Mouse (Mus musculus) erythroblast, embryonic 14.5 days (primary cell): ENCODE data around the gene Sec23ip. TPM values are rescaled to one million over a fixed set of nuclear protein-coding genes. Genes with fewer than 3 reads are reported as not detected.
"Not testable (repeated sequence)": the region's sequence is repeated elsewhere in the genome, so short reads cannot be mapped to it uniquely, and the experiment has no call there.

ENCODE experiments used
- H3K27me3 ChIP-seq: 2 replicates; pipeline ENCODE4 v1.6.1; 2012; ENCODE audit warnings: inconsistent platforms; ENCODE audit not compliant: control insufficient read depth
- H3K36me3 ChIP-seq: 2 replicates; pipeline ENCODE4 v1.6.1; 2012; ENCODE audit warnings: mild to moderate bottlenecking, inconsistent platforms; ENCODE audit not compliant: control insufficient read depth
- H3K4me1 ChIP-seq: 2 replicates; pipeline ENCODE4 v1.6.1; 2012; ENCODE audit warnings: inconsistent platforms; ENCODE audit not compliant: control insufficient read depth
- H3K4me3 ChIP-seq: replicated peaks from 2 replicates; pipeline ENCODE3; 2012; ENCODE audit warnings: moderate library complexity, mild to moderate bottlenecking, inconsistent platforms
- H3K9me3 ChIP-seq: 2 replicates; pipeline ENCODE4 v1.6.1; 2012; ENCODE audit warnings: low read length, inconsistent platforms, mixed read lengths; ENCODE audit not compliant: control insufficient read depth
- GATA1 ChIP-seq: IDR thresholded peaks from 2 replicates; pipeline ENCODE4 v1.6.1; 2012; ENCODE audit warnings: low read length, inconsistent platforms, mixed read lengths
- TAL1 ChIP-seq: IDR thresholded peaks from 3 replicates; pipeline ENCODE4 v1.6.1; 2012; ENCODE audit warnings: low read length, inconsistent platforms, mixed read lengths
- polyA plus RNA-seq: library from polyadenylated mRNA; stranded (reverse); fragments of >175 nt; gene quantifications from 2 replicates; pipeline ENCODE4 v1.2.3, GENCODE M21; 2012

Sec23ip gene
- polyA plus RNA-seq = 0.13 and 0.22 TPM in 2 replicates

DNA sequence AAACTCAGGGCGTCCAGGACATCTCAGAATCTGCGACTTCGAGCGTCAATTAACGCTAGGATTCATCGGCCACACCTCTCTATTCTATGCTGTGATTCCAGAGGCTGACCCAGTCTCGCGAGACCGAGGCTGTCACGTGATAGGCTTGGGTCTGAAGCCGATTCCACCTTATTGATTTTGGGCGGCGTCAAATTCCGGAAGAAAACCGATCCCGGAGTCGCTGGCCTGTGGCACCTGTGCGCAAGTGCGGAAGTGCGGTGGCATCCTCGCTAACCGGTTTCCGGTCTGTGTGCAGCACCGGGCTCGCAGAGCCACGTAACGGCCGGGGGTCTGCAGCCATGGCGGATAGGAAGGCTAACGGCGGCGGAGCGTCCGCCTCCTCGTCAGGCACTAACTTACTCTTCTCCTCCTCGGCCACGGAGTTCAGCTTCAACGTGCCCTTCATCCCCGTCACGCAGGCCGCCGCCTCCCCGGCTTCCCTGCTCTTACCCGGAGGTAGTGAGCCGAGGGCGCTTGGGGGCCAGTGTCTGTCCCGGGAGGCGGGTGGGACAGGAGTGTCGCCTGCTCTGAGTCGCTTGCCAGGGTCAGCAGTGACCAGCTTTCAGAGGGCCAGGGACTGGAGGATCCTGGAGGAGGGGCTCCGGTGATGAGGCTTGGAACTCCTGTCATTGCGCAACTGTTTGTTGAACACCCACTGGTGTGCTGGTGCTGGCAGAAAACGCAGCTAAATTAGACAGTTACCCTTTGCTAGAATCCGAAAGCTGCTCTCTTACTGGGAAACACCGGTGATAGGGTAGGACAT lies at the start of gene Sec23ip:
Gene Sec23ip, plus strand, starts transcription at position 260 of the 802 bp plus-strand sequence.
- Histone ChIP-seq H3K4me3 (peak within 1 kb of the TSS; percentile 87), H3K4me1 (peaks cover 63% of the 10 kb centered on the region), H3K36me3 (peaks cover 25% of the 10 kb centered on the region), H3K27me3 (peaks cover 13% of the 10 kb centered on the region), H3K9me3 (no peaks in the 10 kb centered on the region)
- TF ChIP-seq GATA1 (no peak), TAL1 (no peak)

DNA sequence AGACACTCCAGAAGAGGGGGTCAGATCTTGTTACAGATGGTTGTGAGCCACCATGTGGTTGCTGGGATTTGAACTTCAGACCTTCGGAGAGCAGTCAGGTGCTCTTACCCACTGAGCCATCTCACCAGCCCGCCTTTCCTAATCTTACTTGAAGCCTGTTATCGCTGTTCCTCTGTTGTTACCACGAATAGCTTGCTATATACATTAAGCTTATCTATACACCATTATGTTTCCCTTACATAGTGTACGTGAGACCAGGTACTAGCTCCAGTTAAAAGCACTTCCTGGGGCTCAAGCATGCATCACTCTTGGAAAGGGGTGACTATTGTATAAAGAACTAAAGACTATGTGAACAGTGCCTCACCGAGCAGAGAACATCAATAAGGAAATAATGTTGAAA lies 44.8 kb upstream of the Sec23ip start:
- peaks cover 92% of the 10 kb centered on the region for H3K36me3 ChIP-seq
- not testable (repeated sequence) for H3K4me3 ChIP-seq, H3K27me3 ChIP-seq, H3K9me3 ChIP-seq, H3K4me1 ChIP-seq

DNA sequence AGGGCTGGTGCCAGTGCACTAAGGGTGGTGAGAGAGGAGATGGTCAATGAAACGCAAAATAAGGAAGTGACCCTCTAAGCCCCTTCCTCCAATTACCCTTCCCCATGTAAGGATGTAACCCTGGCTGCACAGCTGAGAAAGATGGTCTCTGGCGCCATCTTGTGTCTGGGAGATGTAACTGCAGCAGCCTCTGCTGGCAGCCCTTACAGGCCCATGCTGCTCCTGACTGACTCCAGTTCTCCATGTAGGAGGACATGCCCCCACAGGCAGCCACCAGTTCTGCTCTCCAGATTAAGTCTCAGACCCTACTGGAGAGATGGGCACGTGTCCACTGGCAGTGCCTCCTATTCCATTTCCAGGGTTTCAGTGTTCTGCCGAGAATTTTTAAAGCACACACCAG lies 39.0 kb upstream of the Sec23ip start:
- TF ChIP-seq GATA1 = no peak
- TF ChIP-seq TAL1 = no peak
- H3K27me3 ChIP-seq = no peaks in the 10 kb centered on the region
- H3K4me1 ChIP-seq = no peaks in the 10 kb centered on the region
- no peaks in the 10 kb centered on the region for H3K9me3 ChIP-seq
- H3K4me3 ChIP-seq = no peak overlapping the region
- H3K36me3 ChIP-seq = peaks cover 99% of the 10 kb centered on the region

DNA sequence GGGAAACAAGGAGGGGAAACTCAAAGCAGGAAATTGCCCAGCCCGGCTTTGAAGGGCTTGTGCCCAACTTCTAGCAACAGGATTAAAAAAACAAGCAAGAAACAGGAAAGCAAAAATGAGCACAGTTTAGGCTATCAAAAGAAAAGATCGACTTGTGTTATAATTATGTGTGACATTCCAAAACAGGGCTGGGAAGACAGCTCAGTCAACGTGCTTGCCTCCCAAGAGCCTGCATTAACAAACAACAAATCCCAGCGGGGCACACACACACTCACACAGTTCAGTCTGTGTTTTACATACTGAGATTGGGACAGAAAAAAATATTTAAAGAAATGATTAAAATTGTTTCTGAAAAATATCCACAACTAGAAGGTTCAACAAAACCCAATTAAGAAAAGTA lies 26.8 kb upstream of the Sec23ip start:
- peaks cover 86% of the 10 kb centered on the region for H3K36me3 ChIP-seq
- H3K4me1 ChIP-seq = no peaks in the 10 kb centered on the region
- TF ChIP-seq TAL1 (no peak), GATA1 (no peak)
- H3K27me3 ChIP-seq = no peaks in the 10 kb centered on the region
- no peaks in the 10 kb centered on the region for H3K9me3 ChIP-seq
- H3K4me3 ChIP-seq = no peak overlapping the region

DNA sequence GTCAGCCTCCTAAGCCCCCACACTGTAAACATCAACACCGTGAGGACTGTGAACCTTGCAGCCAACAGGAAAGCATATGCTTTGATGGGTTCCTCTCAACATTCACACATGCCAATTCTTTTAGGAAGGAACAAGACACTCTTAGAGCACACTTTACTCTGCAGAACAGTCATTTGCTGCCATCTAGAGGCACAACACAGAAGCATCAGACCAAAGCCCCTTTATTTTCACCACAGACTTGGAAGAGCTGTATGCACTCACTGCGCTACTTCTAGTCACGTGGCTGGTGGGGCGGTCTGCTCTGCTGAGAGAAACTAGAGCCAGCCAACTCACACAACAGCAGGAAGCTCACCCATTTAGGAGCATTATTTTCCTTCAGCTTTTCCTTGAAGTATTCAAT lies 20.0 kb upstream of the Sec23ip start:
- H3K36me3 ChIP-seq = peaks cover 51% of the 10 kb centered on the region
- TF ChIP-seq TAL1 (no peak), GATA1 (no peak)
- H3K4me1 ChIP-seq = peaks cover 14% of the 10 kb centered on the region
- no peaks in the 10 kb centered on the region for H3K9me3 ChIP-seq
- no peak overlapping the region for H3K4me3 ChIP-seq
- H3K27me3 ChIP-seq = no peaks in the 10 kb centered on the region

DNA sequence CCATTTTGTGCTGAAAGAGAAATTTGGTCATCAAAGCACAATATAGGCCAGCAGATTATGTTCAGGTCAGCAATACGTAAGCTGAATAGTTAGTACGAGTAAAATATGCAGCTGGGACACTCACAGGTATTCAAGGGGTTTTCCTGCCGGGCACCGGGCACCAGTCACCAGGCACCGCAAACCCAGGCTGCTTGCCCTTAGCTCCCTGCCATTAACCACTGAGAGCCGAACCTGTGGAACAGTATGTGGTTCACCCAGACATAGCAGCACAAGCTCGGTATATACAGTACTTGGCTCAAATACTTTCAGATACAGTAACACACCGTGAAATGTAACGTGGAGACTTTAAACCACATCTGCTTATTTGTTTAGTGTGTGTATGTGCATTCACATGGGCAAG lies 19.6 kb upstream of the Sec23ip start:
- Histone ChIP-seq H3K27me3 (no peaks in the 10 kb centered on the region), H3K4me1 (peaks cover 14% of the 10 kb centered on the region), H3K9me3 (no peaks in the 10 kb centered on the region), H3K36me3 (peaks cover 48% of the 10 kb centered on the region), H3K4me3 (no peak overlapping the region)
- TF ChIP-seq TAL1 = no peak
- TF ChIP-seq GATA1 = no peak

DNA sequence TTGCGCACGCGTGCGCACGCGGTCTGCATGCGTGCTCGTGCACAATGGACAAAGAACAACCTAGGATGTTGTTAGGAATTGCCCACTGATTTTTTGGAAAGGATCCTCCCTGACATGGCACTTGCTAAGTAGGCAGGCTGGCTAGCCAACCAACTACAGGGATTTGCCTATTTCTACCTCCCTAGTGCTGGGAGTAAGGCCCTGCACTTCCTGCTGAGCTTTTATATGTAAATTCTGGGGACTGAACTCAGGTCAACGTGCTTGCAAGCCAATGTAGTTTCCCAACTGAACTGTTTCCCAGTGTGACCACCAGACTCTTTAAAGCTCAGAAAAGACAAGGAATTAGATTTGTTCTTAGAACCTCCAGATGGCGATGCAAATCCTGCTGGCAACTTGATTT lies 17.7 kb upstream of the Sec23ip start:
- TF ChIP-seq GATA1 = no peak
- no peak for TF ChIP-seq TAL1
- Histone ChIP-seq H3K27me3 (no peaks in the 10 kb centered on the region), H3K36me3 (peaks cover 35% of the 10 kb centered on the region), H3K4me1 (peaks cover 19% of the 10 kb centered on the region), H3K4me3 (no peak overlapping the region), H3K9me3 (no peaks in the 10 kb centered on the region)

DNA sequence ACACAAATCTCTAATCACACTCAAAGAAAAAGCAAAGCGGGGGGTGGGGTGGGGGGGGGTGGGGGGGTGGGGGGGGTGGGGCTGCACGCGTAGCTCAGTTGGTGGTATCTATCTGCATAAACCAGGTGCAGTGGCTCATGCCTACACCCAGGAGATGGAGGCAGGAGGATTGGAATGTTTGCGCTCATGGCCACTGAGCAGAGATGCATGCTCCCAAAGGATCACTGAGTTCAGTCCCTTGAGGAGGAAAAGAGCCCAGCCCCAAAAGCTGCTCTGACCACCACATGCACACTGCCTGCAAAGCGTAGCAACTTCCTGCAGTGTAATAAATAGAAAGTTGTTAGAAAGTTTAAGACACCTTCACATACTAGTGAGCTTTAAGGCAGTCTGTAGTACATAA lies 17.0 kb upstream of the Sec23ip start:
- H3K36me3 ChIP-seq = peaks cover 31% of the 10 kb centered on the region
- H3K4me1 ChIP-seq = peaks cover 20% of the 10 kb centered on the region

DNA sequence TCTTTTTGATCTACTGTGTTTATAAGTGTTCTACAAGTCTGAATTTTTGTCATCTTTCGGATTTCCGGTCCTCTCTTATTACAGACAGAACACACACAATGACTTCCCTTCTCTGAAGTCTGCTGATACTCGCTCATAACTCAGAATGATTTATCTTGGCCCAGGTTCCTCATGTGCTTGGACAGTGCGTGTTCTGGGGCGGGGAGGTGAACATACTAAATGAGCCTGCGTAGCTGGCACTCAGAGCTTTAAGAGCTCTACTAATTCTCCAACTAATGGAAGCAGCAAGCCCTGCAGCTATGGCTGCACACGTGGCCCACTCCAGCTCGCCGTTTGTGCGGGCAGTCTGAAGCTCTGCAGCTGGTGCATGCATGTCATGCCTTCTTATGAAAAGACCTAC lies 16.0 kb upstream of the Sec23ip start:
- Histone ChIP-seq H3K4me3 (no peak overlapping the region), H3K36me3 (peaks cover 23% of the 10 kb centered on the region), H3K27me3 (no peaks in the 10 kb centered on the region), H3K4me1 (peaks cover 22% of the 10 kb centered on the region), H3K9me3 (no peaks in the 10 kb centered on the region)
- TF ChIP-seq TAL1 (no peak), GATA1 (no peak)

More for the DNA sequence above, 17.0 kb upstream of the Sec23ip start:
- no peak overlapping the region for H3K4me3 ChIP-seq
- TF ChIP-seq TAL1 (no peak), GATA1 (no peak)
- no peaks in the 10 kb centered on the region for H3K9me3 ChIP-seq
- no peaks in the 10 kb centered on the region for H3K27me3 ChIP-seq

DNA sequence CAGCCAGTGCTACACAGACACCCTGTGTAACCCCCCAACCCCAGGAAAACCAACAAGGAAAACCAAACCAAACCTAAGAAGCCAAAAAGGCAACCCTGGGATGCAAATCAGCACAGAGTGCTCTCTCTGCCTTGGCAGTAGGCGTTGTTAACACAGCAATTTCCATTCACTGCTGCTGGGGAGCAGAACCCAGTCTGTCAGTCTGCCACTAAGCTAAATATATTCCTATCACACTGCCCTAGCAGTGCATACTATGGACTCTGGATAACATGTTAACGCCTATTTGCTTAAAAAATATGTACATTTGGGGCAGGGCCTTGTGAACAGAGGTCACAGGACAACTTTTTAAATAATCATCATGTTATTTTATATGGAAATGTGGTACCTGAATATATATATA lies 13.2 kb upstream of the Sec23ip start:
- Histone ChIP-seq H3K36me3 (peaks cover 19% of the 10 kb centered on the region), H3K27me3 (no peaks in the 10 kb centered on the region), H3K4me1 (peaks cover 22% of the 10 kb centered on the region), H3K9me3 (no peaks in the 10 kb centered on the region), H3K4me3 (no peak overlapping the region)
- TF ChIP-seq TAL1 = no peak
- no peak for TF ChIP-seq GATA1
